Mouse (Mus musculus): Measurements from ENCODE around the gene Uhmk1. TPM values are rescaled to one million over a fixed set of nuclear protein-coding genes. Genes with fewer than 3 reads are reported as not detected.
"Not testable (repeated sequence)": the region's sequence is repeated elsewhere in the genome, so short reads cannot be mapped to it uniquely, and the experiment has no call there.

Uhmk1 gene
- 11.3 and 11.9 TPM in 2 replicates for polyA plus RNA-seq (2014; fragmentation: Nextera tagmentation; extraction: Ambion mirVana)

GRCm38 (mm10) chr1:170214757-170215522, at the start of gene Uhmk1:
Uhmk1 (minus strand) TSS chr1:170215397.
- Histone ChIP-seq H3K4me1 (replicated peaks; ENCODE audit: control insufficient read depth, insufficient read depth, low read length) (0 out of 2 replicates have a peak, but pooled peaks cover 2% of the 10 kb centered on the region), H3K4me2 (ENCODE audit: low read length) (peak within 1 kb of the TSS; percentile 69), H3K36me3 (ENCODE audit: control insufficient read depth, insufficient read depth, low read length) (peaks cover 20% of the 10 kb centered on the region), H3K9me3 (ENCODE audit: control insufficient read depth, low read length) (no peaks in the 10 kb centered on the region), H3K9ac (ENCODE audit: low read length) (peak within 1 kb of the TSS; percentile 90), H3K27me3 (replicated peaks; ENCODE audit: control insufficient read depth, insufficient read depth, low read length) (no peaks in the 10 kb centered on the region), H3K4me3 (ENCODE audit: low read depth, low read length) (peak within 1 kb of the TSS; percentile 83), H3K27ac (ENCODE audit: low read depth) (peak within 1 kb of the TSS; percentile 80)
- DNase-seq (ENCODE audit: low spot score): peak; percentile 89
- WGBS: under 1% methylated on average over 58 of the region's 70 CpGs
- ATAC-seq (replicated peaks; ENCODE audit: low FRiP score, low TSS enrichment, low read depth): peak; percentile 96

DNA sequence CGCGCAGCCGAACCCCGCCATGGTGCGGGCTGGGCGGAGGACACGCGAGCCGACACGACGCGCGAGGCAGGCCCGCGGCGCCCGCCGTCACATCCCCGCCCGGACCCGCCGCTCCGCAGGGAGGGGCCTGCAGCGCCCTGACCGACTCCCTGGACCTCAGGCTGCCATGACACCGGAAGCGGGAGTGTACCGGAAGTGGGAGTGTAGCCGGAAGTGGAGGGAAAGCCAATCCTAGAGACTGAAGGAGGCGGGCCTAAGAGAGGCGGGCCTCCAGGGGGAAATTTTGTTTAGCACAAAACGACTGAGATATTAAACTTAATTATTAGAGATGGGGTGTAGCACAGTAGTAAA, 40.3 kb upstream of the Uhmk1 start:
- peak; percentile 98 for ATAC-seq (replicated peaks; ENCODE audit: low FRiP score, low TSS enrichment, low read depth)
- no peaks in the 10 kb centered on the region for H3K27me3 ChIP-seq (replicated peaks; ENCODE audit: control insufficient read depth, insufficient read depth, low read length)
- 0 out of 2 replicates have a peak overlapping the region, but pooled peaks have one; percentile 43 for H3K27ac ChIP-seq (ENCODE audit: low read depth)

GRCm38 (mm10) chr1:170254893-170255559, 39.8 kb upstream of the Uhmk1 start:
- Histone ChIP-seq H3K27me3 (replicated peaks; ENCODE audit: control insufficient read depth, insufficient read depth, low read length) (no peaks in the 10 kb centered on the region), H3K27ac (ENCODE audit: low read depth) (0 out of 2 replicates have a peak overlapping the region, but pooled peaks have one; percentile 43), H3K4me1 (replicated peaks; ENCODE audit: control insufficient read depth, insufficient read depth, low read length) (no peaks in the 10 kb centered on the region), H3K9ac (ENCODE audit: low read length) (peak overlapping the region; percentile 76), H3K36me3 (ENCODE audit: control insufficient read depth, insufficient read depth, low read length) (no peaks in the 10 kb centered on the region), H3K4me3 (ENCODE audit: low read depth, low read length) (peak overlapping the region; percentile 65), H3K4me2 (ENCODE audit: low read length) (peak overlapping the region; percentile 63), H3K9me3 (ENCODE audit: control insufficient read depth, low read length) (no peaks in the 10 kb centered on the region)
- ATAC-seq (replicated peaks; ENCODE audit: low FRiP score, low TSS enrichment, low read depth): peak; percentile 78
- 35% methylated on average over 30 of the region's 30 CpGs for WGBS
- DNase-seq (ENCODE audit: low spot score): no peak

More for the DNA sequence above, 40.3 kb upstream of the Uhmk1 start:
- no peaks in the 10 kb centered on the region for H3K36me3 ChIP-seq (ENCODE audit: control insufficient read depth, insufficient read depth, low read length)
- H3K4me2 ChIP-seq (ENCODE audit: low read length): peak overlapping the region; percentile 63
- peak; percentile 89 for DNase-seq (ENCODE audit: low spot score)
- H3K9ac ChIP-seq (ENCODE audit: low read length): peak overlapping the region; percentile 76
- H3K4me3 ChIP-seq (ENCODE audit: low read depth, low read length): peak overlapping the region; percentile 65
- WGBS: 5% methylated on average over 32 of the region's 32 CpGs
- H3K9me3 ChIP-seq (ENCODE audit: control insufficient read depth, low read length): no peaks in the 10 kb centered on the region
- H3K4me1 ChIP-seq (replicated peaks; ENCODE audit: control insufficient read depth, insufficient read depth, low read length): no peaks in the 10 kb centered on the region

DNA sequence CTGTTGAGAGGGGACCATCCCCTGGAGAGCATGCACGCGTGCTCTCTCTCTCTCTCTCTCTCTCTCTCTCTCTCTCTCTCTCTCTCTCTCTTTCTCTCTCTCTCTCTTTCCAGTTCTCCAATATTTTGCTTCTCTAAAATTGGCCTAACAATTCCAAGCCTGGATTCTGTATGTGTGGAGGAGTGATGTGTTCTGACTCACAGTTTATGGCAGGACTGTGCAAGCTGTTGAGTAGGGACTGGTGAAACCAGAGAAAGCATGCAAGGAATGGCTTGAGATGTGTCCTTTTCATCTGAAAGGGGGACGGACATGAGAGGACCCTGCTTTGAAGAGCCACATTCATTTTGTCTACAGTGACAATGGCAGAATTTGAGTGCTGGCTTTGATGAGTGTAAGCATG, 29.8 kb upstream of the Uhmk1 start:
- no peaks in the 10 kb centered on the region for H3K9me3 ChIP-seq (ENCODE audit: control insufficient read depth, low read length)
- no peak overlapping the region for H3K4me2 ChIP-seq (ENCODE audit: low read length)
- 83% methylated on average over 3 of the region's 3 CpGs for WGBS
- H3K36me3 ChIP-seq (ENCODE audit: control insufficient read depth, insufficient read depth, low read length): no peaks in the 10 kb centered on the region
- no peaks in the 10 kb centered on the region for H3K4me1 ChIP-seq (replicated peaks; ENCODE audit: control insufficient read depth, insufficient read depth, low read length)
- no peak for ATAC-seq (replicated peaks; ENCODE audit: low FRiP score, low TSS enrichment, low read depth)
- DNase-seq (ENCODE audit: low spot score): no peak
- H3K4me3 ChIP-seq (ENCODE audit: low read depth, low read length): no peak overlapping the region
- no peak overlapping the region for H3K27ac ChIP-seq (ENCODE audit: low read depth)
- no peaks in the 10 kb centered on the region for H3K27me3 ChIP-seq (replicated peaks; ENCODE audit: control insufficient read depth, insufficient read depth, low read length)
- H3K9ac ChIP-seq (ENCODE audit: low read length): no peak overlapping the region

DNA sequence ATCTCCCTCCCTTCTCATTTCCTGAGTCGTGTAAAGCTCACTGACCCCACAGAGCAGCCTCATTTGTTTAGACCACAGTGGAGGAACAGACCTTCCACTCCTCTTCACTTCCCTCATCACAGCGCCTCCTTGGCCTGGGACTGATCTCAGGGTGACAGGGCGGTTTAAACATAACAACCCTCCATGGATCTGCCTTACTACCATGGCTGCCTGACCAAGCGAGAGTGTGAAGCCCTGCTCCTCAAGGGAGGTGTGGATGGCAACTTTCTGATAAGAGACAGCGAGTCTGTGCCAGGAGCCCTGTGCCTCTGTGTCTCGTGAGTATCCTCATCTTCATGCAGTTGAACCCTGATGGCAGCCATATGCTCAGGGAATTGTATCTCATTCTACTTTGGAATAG, 17.5 kb upstream of the Uhmk1 start, which contains the start of gene Sh2d1b2:
Gene Sh2d1b2 (plus strand): TSS at position 62 of the 400 bp plus-strand sequence.
- not testable (repeated sequence) for H3K4me3 ChIP-seq (ENCODE audit: low read depth, low read length); H3K9me3 ChIP-seq (ENCODE audit: control insufficient read depth, low read length); H3K27ac ChIP-seq (ENCODE audit: low read depth); ATAC-seq (replicated peaks; ENCODE audit: low FRiP score, low TSS enrichment, low read depth); H3K36me3 ChIP-seq (ENCODE audit: control insufficient read depth, insufficient read depth, low read length); H3K9ac ChIP-seq (ENCODE audit: low read length); H3K4me1 ChIP-seq (replicated peaks; ENCODE audit: control insufficient read depth, insufficient read depth, low read length); H3K4me2 ChIP-seq (ENCODE audit: low read length); DNase-seq (ENCODE audit: low spot score); H3K27me3 ChIP-seq (replicated peaks; ENCODE audit: control insufficient read depth, insufficient read depth, low read length)
- WGBS: 61% methylated on average over 5 of the region's 6 CpGs

- Histone ChIP-seq H3K4me2 (ENCODE audit: low read length) (no peak overlapping the region), H3K9me3 (ENCODE audit: control insufficient read depth, low read length) (no peaks in the 10 kb centered on the region), H3K4me3 (ENCODE audit: low read depth, low read length) (no peak overlapping the region), H3K4me1 (replicated peaks; ENCODE audit: control insufficient read depth, insufficient read depth, low read length) (no peaks in the 10 kb centered on the region), H3K27ac (ENCODE audit: low read depth) (no peak overlapping the region), H3K27me3 (replicated peaks; ENCODE audit: control insufficient read depth, insufficient read depth, low read length) (no peaks in the 10 kb centered on the region), H3K36me3 (ENCODE audit: control insufficient read depth, insufficient read depth, low read length) (no peaks in the 10 kb centered on the region), H3K9ac (ENCODE audit: low read length) (no peak overlapping the region)
- ATAC-seq (replicated peaks; ENCODE audit: low FRiP score, low TSS enrichment, low read depth) (no peak), DNase-seq (ENCODE audit: low spot score) (no peak)
- 85% methylated on average over 2 of the region's 2 CpGs for WGBS
These were observed 8.1 kb upstream of the Uhmk1 start for GRCm38 (mm10) chr1:170223276-170223675.

DNA sequence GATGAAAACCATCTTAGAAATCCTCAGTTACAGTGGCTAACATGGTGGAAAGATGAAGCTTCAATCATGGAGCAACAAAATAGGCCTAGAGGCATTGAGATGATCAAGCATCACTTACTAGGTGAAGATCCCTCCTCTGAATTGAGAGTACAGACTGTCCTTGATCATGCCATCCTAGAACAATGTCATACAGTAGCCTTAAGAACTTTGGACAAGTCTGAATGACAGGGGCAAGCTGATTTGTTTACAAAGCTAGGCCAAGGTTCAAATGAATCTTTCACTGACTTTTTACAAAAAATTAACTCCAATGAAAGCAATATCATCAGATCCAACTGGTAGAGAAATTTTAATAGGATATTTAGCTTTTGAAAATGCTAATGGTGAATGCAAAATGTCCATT, 5.2 kb upstream of the Uhmk1 start:
- Histone ChIP-seq H3K9ac (ENCODE audit: low read length) (no peak overlapping the region), H3K36me3 (ENCODE audit: control insufficient read depth, insufficient read depth, low read length) (no peaks in the 10 kb centered on the region), H3K27ac (ENCODE audit: low read depth) (no peak overlapping the region), H3K27me3 (replicated peaks; ENCODE audit: control insufficient read depth, insufficient read depth, low read length) (no peaks in the 10 kb centered on the region), H3K9me3 (ENCODE audit: control insufficient read depth, low read length) (no peaks in the 10 kb centered on the region), H3K4me2 (ENCODE audit: low read length) (no peak overlapping the region), H3K4me3 (ENCODE audit: low read depth, low read length) (no peak overlapping the region), H3K4me1 (replicated peaks; ENCODE audit: control insufficient read depth, insufficient read depth, low read length) (no peaks in the 10 kb centered on the region)
- ATAC-seq (replicated peaks; ENCODE audit: low FRiP score, low TSS enrichment, low read depth) (no peak), DNase-seq (ENCODE audit: low spot score) (no peak)

- DNase-seq (ENCODE audit: low spot score) (no peak), ATAC-seq (replicated peaks; ENCODE audit: low FRiP score, low TSS enrichment, low read depth) (no peak)
- no peak overlapping the region for H3K27ac ChIP-seq (ENCODE audit: low read depth)
- H3K9me3 ChIP-seq (ENCODE audit: control insufficient read depth, low read length): no peaks in the 10 kb centered on the region
- 79% methylated on average over 6 of the region's 6 CpGs for WGBS
- no peak overlapping the region for H3K4me3 ChIP-seq (ENCODE audit: low read depth, low read length)
- no peak overlapping the region for H3K9ac ChIP-seq (ENCODE audit: low read length)
- no peaks in the 10 kb centered on the region for H3K36me3 ChIP-seq (ENCODE audit: control insufficient read depth, insufficient read depth, low read length)
- no peaks in the 10 kb centered on the region for H3K27me3 ChIP-seq (replicated peaks; ENCODE audit: control insufficient read depth, insufficient read depth, low read length)
- H3K4me2 ChIP-seq (ENCODE audit: low read length): no peak overlapping the region
- 0 out of 2 replicates have a peak, but pooled peaks cover 2% of the 10 kb centered on the region for H3K4me1 ChIP-seq (replicated peaks; ENCODE audit: control insufficient read depth, insufficient read depth, low read length)
These were observed 3.1 kb upstream of the Uhmk1 start for GRCm38 (mm10) chr1:170218091-170218884.
